Mouse (Mus musculus) left cerebral cortex, adult 9 months (tissue): Measurements from ENCODE around the gene Nutf2.

Source experiments
- DNase-seq, 2 experiments: peaks; one replicate each; pipeline ENCODE4 v3.0.0; 2022; ENCODE audit warnings: low spot score in 2 of 2

Gene Nutf2

GRCm38 (mm10) chr8:105854715-105855216 lies 5.6 kb upstream of the Nutf2 start, which contains the start of gene Thap11:
Gene Thap11 (plus strand): TSS chr8:105855132.
- DNase-seq: peak; percentile 76 to 90

DNA sequence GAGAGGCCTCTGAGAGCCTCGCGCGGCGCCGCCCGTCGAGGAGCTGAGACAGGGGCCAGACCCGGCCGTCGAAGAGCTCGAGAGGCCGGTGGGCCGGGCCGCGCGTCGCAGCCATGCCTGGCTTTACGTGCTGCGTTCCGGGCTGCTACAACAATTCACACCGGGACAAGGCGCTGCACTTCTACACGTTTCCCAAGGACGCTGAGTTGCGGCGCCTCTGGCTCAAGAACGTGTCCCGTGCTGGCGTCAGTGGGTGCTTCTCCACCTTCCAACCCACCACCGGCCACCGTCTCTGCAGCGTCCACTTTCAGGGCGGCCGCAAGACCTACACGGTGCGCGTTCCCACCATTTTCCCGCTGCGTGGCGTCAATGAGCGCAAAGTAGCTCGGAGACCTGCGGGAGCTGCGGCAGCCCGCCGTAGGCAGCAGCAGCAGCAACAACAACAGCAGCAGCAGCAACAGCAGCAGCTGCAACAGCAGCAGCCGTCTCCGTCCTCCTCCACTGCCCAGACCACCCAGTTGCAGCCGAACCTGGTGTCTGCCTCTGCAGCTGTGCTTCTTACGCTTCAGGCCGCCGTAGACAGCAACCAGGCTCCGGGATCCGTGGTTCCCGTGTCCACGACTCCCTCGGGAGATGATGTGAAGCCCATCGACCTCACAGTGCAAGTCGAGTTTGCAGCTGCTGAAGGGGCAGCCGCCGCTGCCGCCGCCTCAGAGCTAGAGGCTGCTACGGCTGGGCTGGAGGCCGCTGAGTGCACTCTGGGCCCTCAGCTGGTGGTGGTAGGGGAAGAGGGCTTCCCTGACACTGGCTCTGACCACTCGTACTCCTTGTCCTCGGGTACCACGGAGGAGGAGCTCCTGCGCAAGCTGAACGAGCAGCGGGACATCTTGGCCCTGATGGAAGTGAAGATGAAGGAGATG lies 4.9 kb upstream of the Nutf2 start:
- DNase-seq: peak in 1 of 2 experiments; percentile 56

DNA sequence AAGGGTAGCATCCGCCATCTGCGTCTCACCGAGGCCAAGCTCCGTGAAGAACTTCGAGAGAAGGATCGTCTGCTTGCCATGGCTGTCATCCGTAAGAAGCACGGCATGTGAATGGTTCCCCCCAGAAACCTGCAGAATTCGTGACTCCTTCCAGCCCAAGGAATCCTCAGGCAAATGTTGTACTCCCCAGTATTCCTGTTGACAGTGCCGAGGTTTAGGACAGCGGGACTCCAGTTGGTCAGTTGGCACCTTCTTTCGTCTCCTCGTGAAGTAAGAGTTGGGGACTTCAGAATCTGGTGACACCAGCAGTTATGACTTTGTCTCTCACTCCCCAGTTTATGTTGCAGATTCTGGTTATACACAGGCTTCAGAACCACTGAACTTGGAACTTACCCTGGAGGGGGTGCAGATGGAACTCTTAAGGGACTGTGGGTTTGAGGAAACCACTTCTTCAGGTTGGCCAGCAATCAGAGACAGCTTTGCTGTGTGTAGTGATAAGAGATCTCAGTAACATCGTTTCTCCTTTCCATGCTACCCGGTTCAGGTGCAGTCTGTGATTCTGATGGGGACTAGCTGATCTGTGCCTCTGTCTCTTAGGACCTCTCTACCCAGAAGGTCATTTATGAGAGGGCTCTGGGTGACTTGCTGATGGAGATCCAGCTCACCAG lies 4.1 kb upstream of the Nutf2 start:
- no peak for DNase-seq

- DNase-seq: no peak
These were observed 1.9 kb upstream of the Nutf2 start for GRCm38 (mm10) chr8:105858495-105858894.

DNA sequence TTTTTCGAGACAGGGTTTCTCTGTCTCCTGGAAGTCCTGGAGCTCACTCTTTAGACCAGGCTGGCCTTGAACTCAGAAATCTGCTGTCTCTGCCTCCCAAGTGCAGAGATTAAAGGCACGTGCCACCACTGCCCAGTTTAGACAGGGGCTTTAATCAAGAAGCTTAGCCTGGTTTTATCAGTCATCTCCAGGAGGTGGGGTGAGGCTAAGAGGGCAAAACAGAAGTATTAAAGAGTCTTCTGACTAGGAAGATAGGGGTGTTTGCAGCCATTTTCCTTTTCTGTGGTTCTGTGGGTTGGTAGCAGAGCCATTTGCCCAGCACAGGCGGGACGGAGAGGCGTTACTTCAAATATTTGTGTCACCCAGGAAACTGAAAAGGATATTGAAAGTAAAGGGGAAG lies 1.1 kb upstream of the Nutf2 start:
- DNase-seq: no peak

DNA sequence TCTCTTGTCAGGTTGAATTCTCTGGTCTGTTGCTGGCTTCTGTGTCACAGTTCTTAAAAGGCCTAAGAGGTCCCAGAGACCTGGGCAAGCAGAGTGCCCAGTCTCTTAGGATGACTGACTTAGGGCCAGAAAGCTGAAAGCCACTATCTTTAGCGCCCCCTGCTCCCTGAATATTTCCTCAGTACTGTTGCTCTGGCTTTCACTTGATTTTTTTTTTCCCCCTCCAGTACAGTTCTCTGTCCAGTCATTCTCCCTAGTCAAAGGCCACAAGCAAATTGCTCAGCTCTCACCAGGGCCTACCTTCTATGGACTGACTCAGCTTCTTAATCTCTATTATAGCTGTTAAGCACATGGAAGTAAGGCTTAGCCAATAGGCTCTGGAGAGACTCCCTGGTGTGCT lies 1.6 kb downstream of the Nutf2 start:
- no peak for DNase-seq

GRCm38 (mm10) chr8:105866364-105867029 lies 6.1 kb downstream of the Nutf2 start:
- no peak for DNase-seq

GRCm38 (mm10) chr8:105874301-105874700 lies 13.9 kb downstream of the Nutf2 start:
- DNase-seq: no peak

DNA sequence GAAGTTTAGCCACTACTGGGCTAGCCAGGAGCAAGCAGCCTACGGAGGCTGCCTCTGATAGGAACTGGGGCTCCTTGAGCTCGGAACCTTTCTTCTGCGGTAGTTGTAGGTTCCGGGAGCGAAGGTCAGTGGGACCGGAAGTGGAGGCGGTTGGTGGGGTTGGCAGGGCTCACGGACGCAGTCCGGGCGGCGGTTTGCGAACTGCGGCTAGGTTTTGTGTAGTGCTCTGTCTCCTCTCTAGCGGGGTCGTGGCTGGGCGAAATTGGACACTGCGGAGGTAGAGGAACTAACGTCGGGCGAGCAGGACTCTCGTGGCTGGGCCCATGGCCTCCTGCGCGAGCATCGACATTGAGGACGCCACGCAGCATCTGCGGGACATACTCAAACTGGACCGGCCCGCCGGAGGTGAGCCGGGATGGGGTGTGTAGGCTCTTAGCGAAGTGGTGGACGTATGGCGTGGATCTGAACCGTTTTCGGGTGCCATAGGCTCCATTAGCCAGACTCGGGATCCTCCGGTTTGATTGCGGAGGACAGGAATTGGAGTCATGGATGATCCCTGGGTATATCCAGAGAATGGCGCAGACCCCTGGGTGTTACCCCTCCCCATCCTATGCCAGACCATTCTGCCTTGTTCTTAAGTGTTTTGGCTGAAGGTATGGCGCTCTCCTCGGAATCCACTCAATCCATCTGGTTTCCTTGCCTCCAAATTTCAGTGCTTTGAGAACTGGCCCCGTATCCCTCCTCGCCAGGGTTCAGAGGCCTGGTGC lies 20.6 kb downstream of the Nutf2 start, which contains the start of gene Edc4:
Edc4 (plus strand) TSS at position 128 of the 767 bp plus-strand sequence.
- DNase-seq: peak; percentile 52 to 89

GRCm38 (mm10) chr8:105889756-105890465 lies 29.5 kb downstream of the Nutf2 start:
- no peak for DNase-seq

- DNase-seq: peak in 1 of 2 experiments; percentile 58
These were observed 30.5 kb downstream of the Nutf2 start for GRCm38 (mm10) chr8:105890870-105891269.

- peak in 1 of 2 experiments; percentile 48 for DNase-seq
These were observed 32.1 kb downstream of the Nutf2 start for GRCm38 (mm10) chr8:105892432-105892831.

GRCm38 (mm10) chr8:105893339-105893738 lies 33.0 kb downstream of the Nutf2 start, which contains the start of gene Nrn1l:
Gene Nrn1l (plus strand): TSS chr8:105893567.
- peak; percentile 68 to 88 for DNase-seq

DNA sequence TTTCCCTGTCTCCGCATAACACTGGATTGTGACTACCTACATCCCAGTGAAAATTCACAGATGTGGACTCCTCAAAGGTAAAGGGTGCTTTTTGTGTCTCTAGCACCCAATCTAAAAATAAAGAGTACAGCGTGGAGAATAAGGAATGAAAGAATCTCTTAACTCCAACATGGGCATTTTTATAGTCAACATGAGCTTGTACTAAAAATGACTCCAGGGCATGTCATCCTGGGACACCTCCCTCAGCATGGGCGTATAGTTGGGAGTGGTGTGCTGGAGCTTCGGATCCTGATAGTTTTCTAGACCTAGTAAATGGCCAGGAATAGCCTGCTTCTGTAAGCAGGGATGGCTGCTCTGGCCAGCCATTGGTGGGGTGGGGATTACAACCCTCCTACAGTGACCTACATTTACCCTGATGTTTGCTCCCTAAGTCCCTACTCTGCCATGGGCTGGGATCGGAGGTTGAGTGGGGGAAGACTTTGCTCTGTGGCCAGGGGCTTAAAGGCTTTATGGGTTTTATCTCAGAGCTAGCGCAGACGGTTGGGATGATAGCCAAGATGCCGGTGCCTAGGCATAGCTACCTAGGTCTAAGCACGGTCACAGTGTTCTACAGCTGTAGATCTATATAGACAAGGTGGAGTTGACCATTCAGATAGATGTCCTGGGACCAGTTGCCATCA lies 37.6 kb downstream of the Nutf2 start:
- no peak for DNase-seq

DNA sequence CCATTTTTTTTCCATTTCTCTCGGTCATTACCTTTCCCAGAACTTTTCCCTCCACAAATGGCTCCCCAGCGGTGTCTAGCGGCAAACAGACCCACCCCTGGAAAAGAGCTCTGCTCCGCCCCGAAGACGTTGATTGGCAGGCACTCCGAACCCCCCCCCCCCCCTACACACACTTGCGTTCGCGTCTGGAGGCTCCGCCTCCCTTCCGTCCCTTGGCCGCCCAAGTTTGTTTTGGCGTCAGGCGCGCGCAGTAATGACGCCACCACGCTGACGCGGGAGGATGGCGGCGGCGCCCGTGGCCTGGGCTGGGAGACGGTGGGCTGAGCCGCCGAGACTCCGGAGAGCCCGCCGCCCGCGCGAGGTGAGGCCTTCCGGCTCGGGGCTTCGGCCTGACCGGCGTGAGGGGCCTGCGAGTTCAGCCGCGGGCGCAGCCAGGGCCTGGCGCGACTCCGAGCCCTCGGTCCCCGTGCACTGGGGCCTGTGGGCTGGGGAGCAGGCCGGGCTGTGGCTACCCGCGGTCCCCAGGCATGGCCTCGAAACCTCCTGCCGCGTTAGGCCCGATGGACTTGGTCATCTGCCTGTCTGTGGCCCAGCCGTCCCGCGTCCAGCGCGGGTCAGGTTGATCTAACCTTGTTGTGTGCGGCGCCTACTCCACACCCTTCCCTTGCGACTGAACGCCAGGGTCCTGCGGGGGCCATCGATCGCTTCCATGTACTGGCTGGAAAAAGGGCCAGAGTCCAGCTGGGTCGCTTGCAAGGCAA lies 40.0 kb downstream of the Nutf2 start, which contains the start of gene Pskh1:
Pskh1 (plus strand) TSS at position 262 of the 761 bp plus-strand sequence.
- DNase-seq: peak; percentile 64 to 90

DNA sequence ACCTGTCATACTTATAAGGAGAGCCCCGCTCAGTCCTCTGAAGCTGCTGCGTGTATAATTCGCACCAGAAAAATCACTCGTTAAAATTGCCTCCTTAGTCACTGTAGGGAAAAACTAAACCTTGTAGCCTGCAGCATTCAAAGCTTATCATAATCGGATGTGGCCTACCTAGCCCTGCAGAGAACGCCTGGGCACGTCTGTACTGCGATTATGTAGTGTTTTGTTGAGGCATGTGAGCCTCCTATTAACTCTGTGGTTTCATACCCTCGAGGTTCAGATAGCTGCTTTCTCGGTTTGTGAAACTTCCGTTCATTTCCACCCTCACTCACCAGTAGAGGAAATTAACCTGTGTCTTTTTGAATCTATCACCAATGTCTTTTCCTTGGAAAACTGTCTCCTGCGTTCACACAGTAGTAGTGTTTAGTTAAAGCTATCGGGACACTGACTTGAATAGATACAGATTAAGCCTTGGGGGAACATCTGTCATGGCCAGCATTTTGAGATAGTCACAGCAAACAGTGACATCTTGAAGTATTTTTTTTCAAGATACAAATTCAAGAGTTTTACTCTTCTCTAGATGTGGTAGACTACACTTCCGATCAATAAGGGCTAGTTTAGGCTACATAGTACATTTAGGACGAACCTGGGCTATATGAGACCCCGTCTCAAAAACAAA lies 40.7 kb downstream of the Nutf2 start:
- no peak for DNase-seq

GRCm38 (mm10) chr8:105919390-105919789 lies 59.0 kb downstream of the Nutf2 start:
- no peak for DNase-seq

- DNase-seq: peak in 1 of 2 experiments; percentile 62
These were observed 64.7 kb downstream of the Nutf2 start for GRCm38 (mm10) chr8:105925123-105925522.
